Mouse (Mus musculus) midbrain, embryonic 13.5 days (tissue): ENCODE results near the gene Tbx19. TPM values are rescaled to one million over a fixed set of nuclear protein-coding genes. Genes with fewer than 3 reads are reported as not detected.
A peak's percentile ranks its signal among the peaks of the same experiment; 100 is the strongest.

Source experiments
- ATAC-seq: fragments of 200-750 bp; cut with Nextera tagmentation; 2 replicates; pipeline ENCODE4 v1.8.0; 2017; ENCODE audit warnings: mild to moderate bottlenecking, moderate TSS enrichment, moderate library complexity
- H3K27ac ChIP-seq: fragments of 300-500 bp; sonication (generic); 2 replicates; pipeline ENCODE4 v1.5.1; 2015; ENCODE audit warnings: inconsistent platforms, mild to moderate bottlenecking, moderate library complexity
- H3K27me3 ChIP-seq: fragments of 300-500 bp; sonication (generic); 2 replicates; pipeline ENCODE4 v1.6.1; 2015; ENCODE audit warnings: mild to moderate bottlenecking, inconsistent platforms
- H3K36me3 ChIP-seq: fragments of 300-500 bp; sonication (generic); 2 replicates; pipeline ENCODE4 v1.6.1; 2015; ENCODE audit warnings: mild to moderate bottlenecking, inconsistent platforms
- H3K4me1 ChIP-seq: fragments of 300-500 bp; sonication (generic); replicated peaks from 2 replicates; pipeline ENCODE4 v1.6.1; 2015; ENCODE audit warnings: inconsistent platforms
- H3K4me2 ChIP-seq: fragments of 300-500 bp; sonication (generic); replicated peaks from 2 replicates; pipeline ENCODE4 v1.6.1; 2015; ENCODE audit warnings: moderate library complexity, mild to moderate bottlenecking, inconsistent platforms
- H3K4me3 ChIP-seq: fragments of 300-500 bp; sonication (generic); replicated peaks from 2 replicates; pipeline ENCODE4 v1.5.1; 2015; ENCODE audit warnings: mild to moderate bottlenecking, inconsistent platforms
- H3K9ac ChIP-seq: fragments of 300-500 bp; sonication (generic); replicated peaks from 2 replicates; pipeline ENCODE4 v1.6.1; 2015; ENCODE audit warnings: mild to moderate bottlenecking, inconsistent platforms
- H3K9me3 ChIP-seq: fragments of 300-500 bp; sonication (generic); 2 replicates; pipeline ENCODE4 v1.6.1; 2016; ENCODE audit warnings: mild to moderate bottlenecking, inconsistent platforms
- WGBS: fragments of 180-500 bp; shearing (Covaris S2); methylation state at CpG from one replicate; pipeline ENCODE4 v1.1.7; 2015; 5-methylcytosine and 5-hydroxymethylcytosine counted together
- polyA plus RNA-seq: library from polyadenylated mRNA; unstranded; fragments of >200 nt; fragmentation: Nextera tagmentation; extraction: Ambion mirVana; gene quantifications from 2 replicates; pipeline ENCODE4 v1.2.1, GENCODE M21; 2015

Tbx19 gene
- polyA plus RNA-seq, 1 experiment from 2014 or later: not detected

DNA sequence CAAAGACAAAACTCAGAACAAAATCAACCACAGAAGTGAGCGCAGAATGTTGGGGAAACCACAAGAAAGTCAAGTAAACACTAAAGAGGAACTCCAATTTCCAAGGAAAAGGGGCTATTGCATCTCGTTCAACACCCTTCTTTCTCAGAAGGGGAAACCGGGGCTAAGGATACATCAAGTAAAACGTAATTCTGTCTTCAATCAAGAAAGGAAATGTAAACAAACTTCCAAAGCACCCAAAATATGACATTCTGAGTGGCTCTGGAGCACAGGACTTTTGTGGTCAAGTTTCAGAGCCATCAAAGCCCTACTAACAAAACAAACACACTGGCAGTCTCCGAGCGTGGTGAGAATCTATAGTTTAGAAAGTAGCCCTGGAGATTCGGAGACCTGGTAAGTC lies 32.9 kb upstream of the Tbx19 start:
- Histone ChIP-seq H3K36me3 (no peaks in the 10 kb centered on the region), H3K4me2 (peak overlapping the region; percentile 97), H3K4me1 (peaks cover 17% of the 10 kb centered on the region), H3K9ac (peak overlapping the region; percentile 64; the same call in 1 of the 2 replicates), H3K9me3 (no peaks in the 10 kb centered on the region), H3K27ac (no peak overlapping the region), H3K4me3 (peak overlapping the region; percentile 74), H3K27me3 (peaks cover 23% of the 10 kb centered on the region)
- WGBS: 22% methylated on average over 7 of the region's 7 CpGs
- ATAC-seq: no peak

DNA sequence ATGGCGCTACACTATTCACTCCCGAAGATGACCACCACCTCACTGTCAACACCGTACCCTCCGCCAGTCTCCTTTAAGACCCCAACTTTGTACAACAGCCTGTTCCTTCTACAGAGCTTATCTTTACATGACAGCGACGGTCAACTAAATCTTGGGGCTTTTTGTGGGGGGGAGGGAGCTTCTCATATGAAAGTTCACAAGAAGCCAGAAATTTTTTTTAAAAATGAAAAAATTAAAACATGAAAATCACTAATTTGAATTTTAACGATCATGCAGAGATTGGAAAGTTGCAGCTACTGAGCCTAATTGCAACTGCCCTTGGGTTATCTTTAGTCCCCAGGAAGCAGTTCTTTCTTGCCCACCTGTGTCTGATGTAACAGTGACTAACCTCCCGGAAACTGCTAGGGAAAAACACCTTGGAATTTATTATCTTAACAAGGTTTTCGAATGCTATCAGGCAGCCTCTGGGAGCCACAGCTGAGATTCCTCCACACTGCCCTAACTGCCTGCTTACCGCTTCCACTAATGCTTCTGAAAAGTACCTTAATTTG lies 32.2 kb upstream of the Tbx19 start:
- Histone ChIP-seq H3K9ac (no peak overlapping the region), H3K9me3 (no peaks in the 10 kb centered on the region), H3K4me2 (no peak overlapping the region), H3K27me3 (peaks cover 23% of the 10 kb centered on the region), H3K27ac (no peak overlapping the region), H3K4me3 (no peak overlapping the region), H3K4me1 (peaks cover 17% of the 10 kb centered on the region), H3K36me3 (no peaks in the 10 kb centered on the region)
- ATAC-seq: no peak
- 85% methylated on average over 10 of the region's 10 CpGs for WGBS

DNA sequence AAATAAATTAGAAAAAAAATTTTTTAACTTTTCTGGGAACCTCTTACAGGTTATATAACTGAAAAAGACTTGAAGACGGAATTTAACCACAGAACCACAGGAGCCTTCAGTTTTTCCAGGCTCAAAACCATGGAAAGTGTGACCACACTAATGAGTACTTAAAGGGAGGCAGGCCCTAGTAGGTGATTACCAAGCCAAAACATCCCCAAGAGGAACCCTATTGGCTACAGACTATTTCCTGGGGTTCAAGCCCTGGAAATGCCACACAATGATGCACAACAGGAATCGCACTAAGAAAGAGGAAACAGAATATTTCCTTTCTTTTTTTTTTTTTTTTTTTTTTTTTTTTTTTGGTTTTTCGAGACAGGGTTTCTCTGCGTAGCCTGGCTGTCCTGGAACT lies 31.5 kb upstream of the Tbx19 start:
- H3K9me3 ChIP-seq: no peaks in the 10 kb centered on the region
- 94% methylated on average over 4 of the region's 4 CpGs for WGBS
- no peaks in the 10 kb centered on the region for H3K36me3 ChIP-seq
- H3K4me2 ChIP-seq: no peak overlapping the region
- no peak overlapping the region for H3K4me3 ChIP-seq
- no peak for ATAC-seq
- H3K27ac ChIP-seq: no peak overlapping the region
- peaks cover 23% of the 10 kb centered on the region for H3K27me3 ChIP-seq
- no peak overlapping the region for H3K9ac ChIP-seq
- peaks cover 23% of the 10 kb centered on the region for H3K4me1 ChIP-seq

DNA sequence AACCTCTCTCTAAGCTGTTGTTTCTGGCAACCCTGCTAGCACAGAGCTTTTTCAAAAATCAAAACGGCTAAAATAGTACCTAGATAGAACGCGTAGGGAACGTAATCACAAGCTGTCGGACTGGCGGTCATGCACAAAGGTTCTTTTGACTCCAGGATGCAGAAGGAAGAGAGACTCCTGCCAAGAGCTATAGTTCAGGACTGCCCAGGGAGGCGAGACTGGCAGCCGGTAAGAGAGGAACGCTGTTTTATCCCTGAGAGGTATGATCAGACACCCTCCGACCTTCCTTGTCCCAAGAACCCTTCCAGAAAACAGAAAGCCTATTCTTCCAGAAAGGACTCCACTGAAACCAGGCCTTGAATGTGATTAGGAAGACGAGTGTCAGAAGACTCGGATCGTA lies 31.0 kb upstream of the Tbx19 start:
- H3K4me1 ChIP-seq: peaks cover 24% of the 10 kb centered on the region
- H3K36me3 ChIP-seq: no peaks in the 10 kb centered on the region
- H3K4me3 ChIP-seq: no peak overlapping the region
- no peak overlapping the region for H3K4me2 ChIP-seq
- H3K27me3 ChIP-seq: peaks cover 23% of the 10 kb centered on the region
- no peak overlapping the region for H3K27ac ChIP-seq
- 59% methylated on average over 13 of the region's 13 CpGs for WGBS
- no peak for ATAC-seq
- no peaks in the 10 kb centered on the region for H3K9me3 ChIP-seq
- H3K9ac ChIP-seq: no peak overlapping the region

DNA sequence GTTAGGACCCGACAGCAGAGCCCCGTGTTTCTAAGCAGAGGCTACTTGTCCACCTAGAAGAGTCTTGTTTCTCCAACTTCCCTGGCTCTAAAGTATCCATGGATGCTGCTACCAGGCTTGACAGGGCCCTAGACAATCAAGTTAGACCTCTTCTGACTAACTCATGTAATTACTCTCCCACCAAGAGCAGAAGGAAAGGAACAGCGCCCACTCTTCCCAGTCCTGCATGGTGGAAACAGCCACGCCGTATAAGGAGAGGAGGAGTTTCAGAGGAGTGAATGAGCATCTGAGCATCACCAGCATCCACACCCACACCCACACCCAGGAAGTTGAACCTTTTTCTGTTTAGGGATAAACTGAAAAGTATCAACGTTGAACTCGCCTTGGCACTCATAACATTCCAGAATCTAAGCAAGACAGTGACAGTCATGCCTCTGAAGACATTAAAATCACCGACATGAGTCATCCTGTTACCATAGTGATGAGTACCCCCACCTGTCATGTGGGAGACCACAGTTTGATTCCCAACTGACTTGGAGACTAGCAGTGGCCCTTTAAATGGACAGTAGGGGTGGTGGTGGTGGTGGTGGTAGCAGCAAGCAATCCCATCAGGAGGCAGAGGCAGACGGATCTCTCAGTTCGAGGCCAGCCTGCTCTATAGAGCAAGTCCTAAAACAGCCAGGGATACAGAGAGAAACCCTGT lies 30.1 kb upstream of the Tbx19 start:
- Histone ChIP-seq H3K4me2 (no peak overlapping the region), H3K9ac (no peak overlapping the region), H3K27me3 (peaks cover 23% of the 10 kb centered on the region), H3K4me3 (no peak overlapping the region), H3K4me1 (peaks cover 24% of the 10 kb centered on the region), H3K36me3 (no peaks in the 10 kb centered on the region), H3K27ac (no peak overlapping the region), H3K9me3 (no peaks in the 10 kb centered on the region)
- no peak for ATAC-seq
- WGBS: 92% methylated on average over 10 of the region's 10 CpGs

DNA sequence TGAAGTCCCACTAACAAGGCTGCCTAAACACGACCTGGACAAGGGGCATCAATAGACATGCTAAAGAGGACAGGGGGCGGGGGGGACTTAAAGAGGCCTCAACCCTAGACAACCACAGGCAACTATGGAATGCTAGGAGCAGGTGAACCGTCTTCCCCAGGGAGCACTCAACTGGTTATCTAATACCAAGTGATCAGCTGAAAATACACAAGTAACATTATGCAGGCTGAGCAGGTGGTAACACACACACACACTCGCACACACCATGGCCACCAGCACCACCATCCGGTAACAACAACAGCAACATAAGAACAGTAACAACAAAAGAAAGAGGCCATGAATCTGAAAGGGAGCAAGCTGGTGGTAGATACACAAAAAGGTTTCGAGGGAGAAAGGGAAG lies 29.5 kb upstream of the Tbx19 start:
- ATAC-seq: no peak
- H3K9ac ChIP-seq: no peak overlapping the region
- no peak overlapping the region for H3K27ac ChIP-seq
- peaks cover 25% of the 10 kb centered on the region for H3K4me1 ChIP-seq
- peaks cover 17% of the 10 kb centered on the region for H3K27me3 ChIP-seq
- 67% methylated on average over 6 of the region's 6 CpGs for WGBS
- no peak overlapping the region for H3K4me2 ChIP-seq
- no peak overlapping the region for H3K4me3 ChIP-seq
- no peaks in the 10 kb centered on the region for H3K36me3 ChIP-seq
- no peaks in the 10 kb centered on the region for H3K9me3 ChIP-seq

DNA sequence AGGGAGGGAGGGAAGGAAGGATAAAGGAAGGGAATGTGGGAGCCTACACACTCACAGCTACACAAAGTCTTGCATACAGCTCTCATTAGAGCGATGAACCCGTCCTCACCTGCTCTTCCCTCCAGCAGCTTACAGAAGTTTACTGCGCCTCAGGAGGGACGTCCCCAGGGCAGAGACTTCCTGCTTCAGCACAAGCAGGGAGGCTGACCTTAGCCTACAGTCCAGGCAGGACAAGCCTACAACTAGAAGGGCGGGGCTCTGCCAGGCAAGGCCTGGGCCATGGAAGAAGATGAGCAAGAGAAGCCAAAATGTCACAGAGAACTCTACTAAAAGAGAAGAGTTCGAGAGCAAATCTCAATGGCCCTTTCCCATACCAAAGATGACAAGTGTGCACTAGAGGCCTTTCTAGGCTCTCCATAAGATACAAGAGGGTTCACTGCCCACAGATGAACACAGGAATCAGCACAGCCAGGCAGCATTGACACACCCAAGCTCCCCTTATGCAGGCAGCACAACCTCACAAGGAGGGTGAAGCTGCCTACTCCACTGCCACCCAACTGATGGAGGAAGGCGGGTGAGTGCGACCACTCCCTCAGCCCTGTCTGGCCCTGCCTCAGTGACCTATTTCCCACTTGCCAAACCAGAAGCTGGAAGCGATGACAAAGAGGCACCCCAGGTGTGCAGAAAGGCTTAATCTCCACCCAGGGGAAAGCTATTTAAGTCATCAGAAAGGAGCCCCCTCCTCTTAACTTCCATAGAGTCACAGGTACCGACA lies 28.4 kb upstream of the Tbx19 start:
- Histone ChIP-seq H3K27me3 (peaks cover 8% of the 10 kb centered on the region), H3K27ac (no peak overlapping the region), H3K36me3 (no peaks in the 10 kb centered on the region), H3K4me3 (no peak overlapping the region), H3K9ac (no peak overlapping the region), H3K4me1 (peaks cover 20% of the 10 kb centered on the region), H3K9me3 (no peaks in the 10 kb centered on the region), H3K4me2 (no peak overlapping the region)
- no peak for ATAC-seq
- WGBS: 79% methylated on average over 10 of the region's 10 CpGs

DNA sequence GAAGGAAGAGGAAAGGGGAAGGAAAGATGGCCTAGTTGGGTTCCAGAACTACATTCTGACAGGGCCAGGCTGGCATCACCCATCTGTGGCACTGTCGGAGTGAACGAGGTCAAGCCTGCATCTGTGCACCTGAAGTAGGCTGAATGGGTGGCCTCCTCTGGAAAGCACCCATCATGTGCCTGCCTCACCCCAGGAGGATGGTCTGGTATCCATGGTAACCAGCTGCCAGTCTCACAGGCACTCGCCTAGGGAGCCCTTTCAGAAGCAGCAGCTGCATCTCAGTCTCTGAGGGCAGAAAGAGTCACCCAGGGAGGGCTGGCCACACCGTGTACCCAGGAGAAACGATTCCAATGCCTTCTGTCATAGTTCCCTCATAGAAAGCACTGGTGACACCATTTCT lies 26.8 kb upstream of the Tbx19 start:
- H3K27ac ChIP-seq: no peak overlapping the region
- no peaks in the 10 kb centered on the region for H3K27me3 ChIP-seq
- peak; percentile 60 for ATAC-seq
- H3K36me3 ChIP-seq: no peaks in the 10 kb centered on the region
- no peak overlapping the region for H3K4me3 ChIP-seq
- peaks cover 11% of the 10 kb centered on the region for H3K4me1 ChIP-seq
- H3K9me3 ChIP-seq: no peaks in the 10 kb centered on the region
- no peak overlapping the region for H3K9ac ChIP-seq
- 39% methylated on average over 5 of the region's 5 CpGs for WGBS
- no peak overlapping the region for H3K4me2 ChIP-seq

DNA sequence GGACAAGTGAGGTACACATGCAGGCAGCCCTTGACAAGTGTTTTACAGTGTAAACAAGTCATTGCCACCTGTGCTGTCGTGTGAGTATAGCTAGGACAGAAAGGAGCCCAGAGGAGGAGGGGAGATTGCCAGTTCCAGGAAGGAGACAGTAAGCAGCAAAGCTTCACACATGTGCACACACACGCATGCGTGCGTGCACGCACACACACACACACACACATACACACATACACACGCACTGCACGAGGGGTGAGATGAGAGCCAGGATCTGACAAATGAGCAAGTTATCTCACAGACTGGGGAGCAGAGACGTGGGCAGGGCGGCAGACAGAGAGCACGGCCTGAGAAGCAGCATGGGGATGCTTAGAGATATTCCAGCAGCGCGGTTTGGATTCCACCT lies 25.9 kb upstream of the Tbx19 start:
- Histone ChIP-seq H3K4me1 (peaks cover 11% of the 10 kb centered on the region), H3K27me3 (no peaks in the 10 kb centered on the region), H3K36me3 (no peaks in the 10 kb centered on the region), H3K4me3 (no peak overlapping the region), H3K9ac (no peak overlapping the region), H3K9me3 (no peaks in the 10 kb centered on the region), H3K27ac (no peak overlapping the region), H3K4me2 (no peak overlapping the region)
- peak; percentile 24 for ATAC-seq
- WGBS: 80% methylated on average over 12 of the region's 12 CpGs

DNA sequence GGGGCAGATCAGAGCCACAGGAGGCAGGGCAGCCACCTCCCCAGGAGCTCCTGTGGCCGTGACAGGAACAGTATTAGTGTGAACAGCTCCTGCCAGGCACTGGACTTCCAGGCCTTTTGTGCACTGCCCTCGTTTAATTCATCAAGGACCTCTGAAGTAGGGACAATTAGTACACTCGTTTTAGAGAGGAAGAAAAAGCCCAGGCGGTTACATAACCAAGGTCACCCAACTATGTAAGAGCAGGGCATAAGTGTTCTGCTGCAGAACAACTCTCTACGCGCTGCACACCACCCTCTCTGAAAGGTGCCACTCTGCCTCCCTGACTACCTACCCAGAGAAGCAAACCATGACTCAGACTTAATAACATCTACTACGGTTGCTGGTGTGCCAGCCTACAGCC lies 24.5 kb upstream of the Tbx19 start:
- no peak for ATAC-seq

DNA sequence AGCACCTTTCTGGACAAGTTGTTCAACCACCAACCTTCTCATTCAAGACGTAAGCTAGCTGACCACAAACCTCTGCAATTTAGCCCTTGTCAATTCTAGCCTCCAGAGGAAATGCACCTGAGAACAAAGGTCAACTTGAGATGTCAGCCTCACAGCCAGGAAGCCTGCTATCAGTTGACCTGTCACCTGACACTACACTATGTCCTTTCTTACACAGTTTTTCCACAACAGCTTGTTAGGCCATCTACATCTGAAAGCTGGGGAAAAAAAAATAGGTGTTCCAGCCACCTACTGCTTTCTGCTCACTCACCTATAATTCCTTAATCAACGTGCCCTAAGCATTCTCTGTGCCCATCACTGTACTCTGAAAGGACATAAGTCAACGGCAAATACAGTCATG lies 23.6 kb upstream of the Tbx19 start:
- no peak for ATAC-seq
- Histone ChIP-seq H3K27me3 (no peaks in the 10 kb centered on the region), H3K36me3 (no peaks in the 10 kb centered on the region), H3K4me2 (no peak overlapping the region), H3K4me3 (no peak overlapping the region), H3K9me3 (no peaks in the 10 kb centered on the region), H3K4me1 (peaks cover 11% of the 10 kb centered on the region), H3K27ac (no peak overlapping the region), H3K9ac (no peak overlapping the region)
- WGBS: 89% methylated on average over 3 of the region's 3 CpGs

More for the DNA sequence above, 24.5 kb upstream of the Tbx19 start:
- Histone ChIP-seq H3K9ac (no peak overlapping the region), H3K4me3 (no peak overlapping the region), H3K9me3 (no peaks in the 10 kb centered on the region), H3K27ac (no peak overlapping the region), H3K36me3 (no peaks in the 10 kb centered on the region), H3K4me1 (peaks cover 11% of the 10 kb centered on the region), H3K27me3 (no peaks in the 10 kb centered on the region), H3K4me2 (no peak overlapping the region)
- WGBS: 72% methylated on average over 7 of the region's 7 CpGs

DNA sequence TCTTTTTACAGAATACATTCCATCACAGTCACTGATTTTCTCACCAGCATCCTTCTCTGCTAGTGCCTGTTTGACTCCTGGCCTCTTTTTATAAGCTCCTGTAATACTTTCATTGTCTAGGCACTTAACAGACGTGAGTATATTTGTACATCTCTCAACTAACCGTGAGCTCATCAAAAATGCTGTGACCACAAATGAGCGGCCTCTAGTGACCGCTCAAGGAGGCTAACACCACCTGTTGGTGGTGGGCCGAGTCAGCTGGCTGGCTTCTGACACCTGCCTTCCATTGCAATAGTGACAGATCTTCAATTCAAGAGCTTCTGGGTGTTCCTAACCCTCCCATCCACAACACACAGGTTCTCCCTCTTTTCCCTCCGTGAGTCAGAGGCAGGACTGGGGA lies 22.8 kb upstream of the Tbx19 start:
- Histone ChIP-seq H3K36me3 (no peaks in the 10 kb centered on the region), H3K9ac (no peak overlapping the region), H3K27me3 (no peaks in the 10 kb centered on the region), H3K4me2 (no peak overlapping the region), H3K4me1 (peaks cover 11% of the 10 kb centered on the region), H3K27ac (no peak overlapping the region), H3K9me3 (no peaks in the 10 kb centered on the region), H3K4me3 (no peak overlapping the region)
- no peak for ATAC-seq
- WGBS: 76% methylated on average over 6 of the region's 6 CpGs
